Mouse (Mus musculus): ENCODE measurements around the gene Sfmbt1. TPM values are rescaled to one million over a fixed set of nuclear protein-coding genes. Genes with fewer than 3 reads are reported as not detected.

Sfmbt1 gene
- total RNA-seq, 2 experiments from 2014 or later, result 11.1 to 13.4 TPM

GRCm38 (mm10) chr14:30821136-30821535 lies 106.5 kb downstream of the Sfmbt1 start:
- DNase-seq, result no peak

GRCm38 (mm10) chr14:30824456-30824995 lies 109.9 kb downstream of the Sfmbt1 start:
- intact Hi-C loops (cut with DNase I), result loop anchor here (2.0 to 5.0 kb wide), 2 partner anchors 40 to 127 kb away; no protein-coding TSS in a partner anchor
- no peak for DNase-seq

More at GRCm38 (mm10) chr14:30821136-30821535, 106.5 kb downstream of the Sfmbt1 start:
- intact Hi-C loops (cut with DNase I), result loop anchor here (5.0 kb wide), 1 partner anchor 124 kb away; no protein-coding TSS in a partner anchor

- intact Hi-C loops (cut with DNase I), result loop anchor here (2.0 to 5.0 kb wide), 3 partner anchors 40 to 108 kb away; no protein-coding TSS in a partner anchor
- DNase-seq, result no peak
These were observed 110.4 kb downstream of the Sfmbt1 start for GRCm38 (mm10) chr14:30825021-30825475.

- intact Hi-C loops (cut with DNase I), result loop anchor here (2.0 to 5.0 kb wide), 3 partner anchors 39 to 108 kb away; no protein-coding TSS in a partner anchor
- DNase-seq, result peak; percentile 81 to 87
These were observed 111.0 kb downstream of the Sfmbt1 start, which contains the start of gene Tmem110 for GRCm38 (mm10) chr14:30825476-30826131. Gene Tmem110 (plus strand): TSS chr14:30825590.

- DNase-seq, result no peak
- intact Hi-C loops (cut with DNase I), result loop anchor here (5.0 kb wide), 2 partner anchors 56 to 109 kb away; no protein-coding TSS in a partner anchor
These were observed 111.8 kb downstream of the Sfmbt1 start for GRCm38 (mm10) chr14:30826174-30827140.

GRCm38 (mm10) chr14:30827480-30827879 lies 112.8 kb downstream of the Sfmbt1 start:
- DNase-seq, result no peak
- intact Hi-C loops (cut with DNase I), result loop anchor here (5.0 kb wide), 2 partner anchors 55 to 110 kb away; no protein-coding TSS in a partner anchor

- intact Hi-C loops (cut with DNase I), result loop anchor here (5.0 kb wide), 2 partner anchors 54 to 111 kb away; no protein-coding TSS in a partner anchor
- DNase-seq, result peak in 1 of 2 experiments; percentile 38
These were observed 113.4 kb downstream of the Sfmbt1 start for GRCm38 (mm10) chr14:30828077-30828476.

GRCm38 (mm10) chr14:30828635-30829460 lies 114.2 kb downstream of the Sfmbt1 start:
- peak; percentile 58 to 61 for DNase-seq
- intact Hi-C loops (cut with DNase I), result loop anchor here (5.0 kb wide), 2 partner anchors 53 to 112 kb away; no protein-coding TSS in a partner anchor

GRCm38 (mm10) chr14:30837416-30837996 lies 122.9 kb downstream of the Sfmbt1 start:
- intact Hi-C loops (cut with DNase I), result no loop called here
- DNase-seq, result no peak

- intact Hi-C loops (cut with DNase I), result no loop called here
- no peak for DNase-seq
These were observed 129.1 kb downstream of the Sfmbt1 start for GRCm38 (mm10) chr14:30843701-30844100.

- DNase-seq, result no peak
- intact Hi-C loops (cut with DNase I), result no loop called here
These were observed 135.9 kb downstream of the Sfmbt1 start for GRCm38 (mm10) chr14:30850504-30850903.

GRCm38 (mm10) chr14:30852325-30852724 lies 137.7 kb downstream of the Sfmbt1 start:
- intact Hi-C loops (cut with DNase I), result no loop called here
- DNase-seq, result no peak

- intact Hi-C loops (cut with DNase I), result no loop called here
- no peak for DNase-seq
These were observed 140.7 kb downstream of the Sfmbt1 start for GRCm38 (mm10) chr14:30855316-30855715.

GRCm38 (mm10) chr14:30856885-30857507 lies 142.3 kb downstream of the Sfmbt1 start:
- DNase-seq, result no peak
- intact Hi-C loops (cut with DNase I), result no loop called here

GRCm38 (mm10) chr14:30857990-30858389 lies 143.3 kb downstream of the Sfmbt1 start:
- DNase-seq, result no peak
- intact Hi-C loops (cut with DNase I), result no loop called here

- intact Hi-C loops (cut with DNase I), result no loop called here
- DNase-seq, result no peak
These were observed 146.9 kb downstream of the Sfmbt1 start for GRCm38 (mm10) chr14:30861421-30862125.

GRCm38 (mm10) chr14:30862368-30862767 lies 147.7 kb downstream of the Sfmbt1 start:
- no peak for DNase-seq
- intact Hi-C loops (cut with DNase I), result no loop called here

- intact Hi-C loops (cut with DNase I), result loop anchor here (2.0 to 5.0 kb wide), 4 partner anchors 41 to 273 kb away; partner anchors contain the start of gene Tmem110
These were observed 150.7 kb downstream of the Sfmbt1 start for GRCm38 (mm10) chr14:30865311-30865710.

More at GRCm38 (mm10) chr14:30865311-30865710, 150.7 kb downstream of the Sfmbt1 start:
- no peak for DNase-seq

All from heart, postnatal 36 days (tissue).